Mouse (Mus musculus) heart, embryonic 15.5 days (tissue): ENCODE data around the gene Pex16. TPM values are rescaled to one million over a fixed set of nuclear protein-coding genes. Genes with fewer than 3 reads are reported as not detected.

Experiments
- ATAC-seq: fragments of 200-750 bp; cut with Nextera tagmentation; replicated peaks from 2 replicates; pipeline ENCODE4 v1.8.0; 2017; ENCODE audit warnings: low read depth, moderate TSS enrichment; ENCODE audit not compliant: insufficient number of reproducible peaks, insufficient read depth, low FRiP score
- H3K27ac ChIP-seq: fragments of 300-500 bp; sonication (generic); 2 replicates; pipeline ENCODE4 v1.5.1; 2015; ENCODE audit warnings: mild to moderate bottlenecking, inconsistent platforms
- H3K27me3 ChIP-seq: fragments of 300-500 bp; sonication (generic); 2 replicates; pipeline ENCODE4 v1.6.1; 2015; ENCODE audit warnings: inconsistent platforms
- H3K36me3 ChIP-seq: fragments of 300-500 bp; sonication (generic); 2 replicates; pipeline ENCODE4 v1.6.1; 2015; ENCODE audit warnings: mild to moderate bottlenecking, inconsistent platforms
- H3K4me1 ChIP-seq: fragments of 300-500 bp; sonication (generic); replicated peaks from 2 replicates; pipeline ENCODE4 v1.6.1; 2015; ENCODE audit warnings: inconsistent platforms
- H3K4me2 ChIP-seq: fragments of 300-500 bp; sonication (generic); 2 replicates; pipeline ENCODE4 v1.6.1; 2015; ENCODE audit warnings: inconsistent platforms, mild to moderate bottlenecking, moderate library complexity
- H3K4me3 ChIP-seq: fragments of 300-500 bp; sonication (generic); 2 replicates; pipeline ENCODE4 v1.5.1; 2015; ENCODE audit warnings: mild to moderate bottlenecking, inconsistent platforms
- H3K9ac ChIP-seq: fragments of 300-500 bp; sonication (generic); 2 replicates; pipeline ENCODE4 v1.6.1; 2015; ENCODE audit warnings: mild to moderate bottlenecking, inconsistent platforms
- H3K9me3 ChIP-seq: fragments of 300-500 bp; sonication (generic); replicated peaks from 2 replicates; pipeline ENCODE4 v1.6.1; 2016; ENCODE audit warnings: inconsistent platforms
- WGBS: fragments of 180-500 bp; shearing (Covaris S2); methylation state at CpG from one replicate; pipeline ENCODE4 v1.1.7; 2015; ENCODE audit warnings: mixed read lengths; 5-methylcytosine and 5-hydroxymethylcytosine counted together
- polyA plus RNA-seq: library from polyadenylated mRNA; unstranded; fragments of >200 nt; fragmentation: Nextera tagmentation; extraction: Ambion mirVana; gene quantifications from 2 replicates; pipeline ENCODE4 v1.2.1, GENCODE M21; 2015

The Pex16 gene
- polyA plus RNA-seq, 1 experiment from 2014 or later = 14.8 TPM

DNA sequence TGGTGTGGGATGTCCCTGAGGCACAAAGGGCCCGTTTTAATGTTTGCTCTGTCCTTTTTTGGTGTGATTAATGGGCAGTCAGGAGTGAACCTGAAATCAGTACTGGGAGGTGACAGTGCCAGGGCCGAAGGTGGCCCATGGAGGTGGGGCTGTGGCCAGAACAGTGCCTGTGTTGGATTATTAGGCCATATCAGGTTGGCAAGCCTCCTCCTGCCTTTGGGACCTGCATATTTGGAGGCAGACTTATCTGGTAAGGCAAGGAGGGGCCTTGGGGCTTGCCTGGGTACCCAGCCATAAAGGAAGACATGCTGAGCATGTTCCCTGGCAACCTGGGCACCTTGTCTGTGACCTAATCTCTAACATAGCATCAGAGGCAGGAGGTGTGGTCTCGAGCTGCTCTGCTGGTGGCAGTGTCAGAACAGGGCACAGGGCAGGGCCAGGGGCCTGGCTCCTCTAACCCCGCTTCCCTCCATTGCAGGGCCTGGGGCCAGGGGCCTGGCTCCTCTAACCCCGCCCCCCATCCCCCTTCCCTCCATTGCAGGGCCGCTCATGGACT is 6.1 kb downstream of the Pex16 start:
- ATAC-seq = no peak
- Histone ChIP-seq H3K27me3 (no peaks in the 10 kb centered on the region), H3K9me3 (no peaks in the 10 kb centered on the region), H3K4me3 (no peak overlapping the region), H3K36me3 (peaks cover 27% of the 10 kb centered on the region), H3K27ac (no peak overlapping the region), H3K4me1 (peaks cover 10% of the 10 kb centered on the region), H3K9ac (no peak overlapping the region), H3K4me2 (no peak overlapping the region)
- WGBS = 71% methylated on average over 6 of the region's 6 CpGs

- no peak overlapping the region for H3K9ac ChIP-seq
- H3K4me1 ChIP-seq = peaks cover 4% of the 10 kb centered on the region
- no peak overlapping the region for H3K4me3 ChIP-seq
- H3K27ac ChIP-seq = no peak overlapping the region
- peaks cover 27% of the 10 kb centered on the region for H3K36me3 ChIP-seq
- no peaks in the 10 kb centered on the region for H3K27me3 ChIP-seq
- WGBS = 77% methylated on average over 5 of the region's 5 CpGs
- ATAC-seq = no peak
- H3K9me3 ChIP-seq = no peaks in the 10 kb centered on the region
- H3K4me2 ChIP-seq = no peak overlapping the region
Measured at GRCm38 (mm10) chr2:92381161-92381560, 6.7 kb downstream of the Pex16 start.

DNA sequence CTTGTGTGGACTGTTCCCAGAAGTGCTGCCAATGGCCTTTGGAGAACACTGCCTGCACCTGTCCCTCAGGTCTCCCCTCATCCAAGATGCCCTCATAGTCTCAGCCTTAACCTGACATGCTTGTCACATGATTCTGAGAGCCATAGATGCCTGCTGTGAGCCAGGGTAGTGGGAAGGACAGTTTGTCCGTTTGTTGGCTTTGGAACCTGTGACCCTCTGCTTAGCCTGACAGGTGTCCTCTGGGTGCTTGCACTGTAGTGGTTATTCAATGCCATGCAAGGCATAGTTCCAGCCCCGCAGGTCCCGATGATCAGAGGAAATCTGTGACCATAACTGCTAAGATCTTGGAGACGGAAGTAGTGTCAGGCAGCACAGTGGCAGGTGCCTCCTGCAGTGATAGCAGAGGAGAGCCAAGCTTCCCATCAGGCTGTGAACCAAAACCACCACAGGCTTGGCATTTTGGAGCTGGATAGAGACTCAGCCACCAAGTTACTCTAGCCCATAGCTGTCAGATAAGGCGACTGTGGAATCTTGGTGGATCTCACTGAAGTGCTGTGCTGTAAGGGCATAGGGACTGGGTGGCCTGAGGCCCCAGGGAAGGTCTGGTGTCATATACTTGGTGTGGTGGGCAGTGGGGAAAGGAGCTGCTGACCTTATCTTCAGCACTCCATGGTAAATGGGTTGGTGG is 7.6 kb downstream of the Pex16 start, which contains the start of gene 1700029I15Rik:
TSS of gene 1700029I15Rik (plus strand) at position 638 of the 688 bp plus-strand sequence.
- Histone ChIP-seq H3K27me3 (0 out of 2 replicates have a peak, but pooled peaks cover under 1% of the 10 kb centered on the region), H3K9me3 (no peaks in the 10 kb centered on the region), H3K4me1 (no peaks in the 10 kb centered on the region), H3K36me3 (peaks cover 27% of the 10 kb centered on the region), H3K4me3 (no peak within 1 kb of the TSS), H3K9ac (no peak within 1 kb of the TSS), H3K4me2 (no peak within 1 kb of the TSS), H3K27ac (no peak within 1 kb of the TSS)
- WGBS = 79% methylated on average over 5 of the region's 5 CpGs
- ATAC-seq = no peak

GRCm38 (mm10) chr2:92382759-92383158 is 8.3 kb downstream of the Pex16 start:
- Histone ChIP-seq H3K9ac (no peak overlapping the region), H3K4me2 (no peak overlapping the region), H3K27me3 (0 out of 2 replicates have a peak, but pooled peaks cover 7% of the 10 kb centered on the region), H3K27ac (no peak overlapping the region), H3K4me3 (no peak overlapping the region), H3K9me3 (no peaks in the 10 kb centered on the region), H3K4me1 (no peaks in the 10 kb centered on the region), H3K36me3 (peaks cover 26% of the 10 kb centered on the region)
- ATAC-seq = no peak
- WGBS = 82% methylated on average over 4 of the region's 4 CpGs

GRCm38 (mm10) chr2:92384101-92384500 is 9.6 kb downstream of the Pex16 start:
- 74% methylated on average over 4 of the region's 4 CpGs for WGBS

DNA sequence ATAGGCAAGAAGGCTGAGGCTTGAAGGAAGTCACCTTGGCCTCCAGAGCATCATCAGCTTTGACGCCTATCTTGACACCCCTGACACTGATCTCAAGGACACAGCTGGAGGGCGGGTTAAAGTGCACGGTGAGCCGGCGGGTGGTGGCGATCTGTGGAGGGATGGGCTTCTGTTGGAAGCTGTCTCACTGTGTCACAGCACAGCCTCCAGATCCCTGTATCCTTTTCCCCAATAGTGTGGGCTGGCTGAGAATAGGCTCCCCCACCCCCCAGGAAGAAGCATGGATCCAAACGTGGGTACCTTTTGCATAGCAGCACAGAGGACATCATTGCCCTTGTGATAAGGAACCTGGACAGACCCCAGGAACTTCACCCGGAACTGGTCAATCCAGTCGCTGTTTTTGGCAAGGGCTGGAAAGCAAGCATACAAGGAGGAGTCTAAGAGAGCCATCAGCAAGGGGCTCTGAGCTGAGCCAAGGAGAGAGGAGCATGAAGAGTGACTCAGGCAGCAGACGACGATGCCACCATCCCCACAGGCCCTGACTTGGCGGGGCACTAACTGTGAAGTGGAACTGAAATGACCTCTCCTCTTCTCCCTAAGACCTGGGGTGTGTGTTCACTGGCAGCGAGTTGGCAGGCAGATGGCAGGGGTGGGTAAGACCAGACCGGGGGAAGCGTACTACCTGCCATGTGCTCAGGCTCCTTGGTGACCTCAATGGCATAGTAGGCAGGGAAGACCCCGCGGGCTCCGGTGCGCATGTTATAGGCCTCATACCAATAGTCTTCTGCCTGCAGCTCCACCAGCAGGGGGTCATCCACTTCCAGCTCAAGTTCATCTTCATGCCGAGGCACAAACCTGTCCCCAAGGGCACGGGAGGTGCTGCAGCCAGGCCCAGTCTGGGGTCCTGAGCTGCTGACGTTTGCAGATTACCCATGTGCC is 10.9 kb downstream of the Pex16 start:
- Histone ChIP-seq H3K4me2 (no peak overlapping the region), H3K4me3 (no peak overlapping the region), H3K27ac (no peak overlapping the region), H3K9ac (no peak overlapping the region), H3K36me3 (peaks cover 5% of the 10 kb centered on the region; the same call in 1 of the 2 replicates), H3K9me3 (no peaks in the 10 kb centered on the region), H3K4me1 (peaks cover 23% of the 10 kb centered on the region), H3K27me3 (0 out of 2 replicates have a peak, but pooled peaks cover 15% of the 10 kb centered on the region)
- WGBS = 69% methylated on average over 22 of the region's 22 CpGs
- ATAC-seq = no peak

More at GRCm38 (mm10) chr2:92384101-92384500, 9.6 kb downstream of the Pex16 start:
- no peaks in the 10 kb centered on the region for H3K9me3 ChIP-seq
- H3K9ac ChIP-seq = no peak overlapping the region
- ATAC-seq = no peak
- no peak overlapping the region for H3K27ac ChIP-seq
- no peak overlapping the region for H3K4me3 ChIP-seq
- no peak overlapping the region for H3K4me2 ChIP-seq
- peaks cover 17% of the 10 kb centered on the region for H3K36me3 ChIP-seq
- 0 out of 2 replicates have a peak, but pooled peaks cover 14% of the 10 kb centered on the region for H3K27me3 ChIP-seq
- H3K4me1 ChIP-seq = peaks cover 11% of the 10 kb centered on the region

- H3K36me3 ChIP-seq = no peaks in the 10 kb centered on the region
- no peak overlapping the region for H3K4me3 ChIP-seq
- peaks cover 28% of the 10 kb centered on the region for H3K27me3 ChIP-seq
- WGBS = 85% methylated on average over 30 of the region's 30 CpGs
- no peak overlapping the region for H3K9ac ChIP-seq
- H3K4me2 ChIP-seq = no peak overlapping the region
- no peak overlapping the region for H3K27ac ChIP-seq
- ATAC-seq = no peak
- no peaks in the 10 kb centered on the region for H3K9me3 ChIP-seq
- H3K4me1 ChIP-seq = peaks cover 31% of the 10 kb centered on the region
Measured at GRCm38 (mm10) chr2:92386821-92387570, 12.5 kb downstream of the Pex16 start.

- no peak overlapping the region for H3K4me2 ChIP-seq
- H3K4me1 ChIP-seq = peaks cover 37% of the 10 kb centered on the region
- H3K9me3 ChIP-seq = no peaks in the 10 kb centered on the region
- H3K27ac ChIP-seq = no peak overlapping the region
- no peaks in the 10 kb centered on the region for H3K36me3 ChIP-seq
- no peak overlapping the region for H3K9ac ChIP-seq
- no peak overlapping the region for H3K4me3 ChIP-seq
- ATAC-seq = no peak
- H3K27me3 ChIP-seq = peaks cover 34% of the 10 kb centered on the region
- 82% methylated on average over 4 of the region's 4 CpGs for WGBS
Measured at GRCm38 (mm10) chr2:92387646-92388045, 13.2 kb downstream of the Pex16 start.

DNA sequence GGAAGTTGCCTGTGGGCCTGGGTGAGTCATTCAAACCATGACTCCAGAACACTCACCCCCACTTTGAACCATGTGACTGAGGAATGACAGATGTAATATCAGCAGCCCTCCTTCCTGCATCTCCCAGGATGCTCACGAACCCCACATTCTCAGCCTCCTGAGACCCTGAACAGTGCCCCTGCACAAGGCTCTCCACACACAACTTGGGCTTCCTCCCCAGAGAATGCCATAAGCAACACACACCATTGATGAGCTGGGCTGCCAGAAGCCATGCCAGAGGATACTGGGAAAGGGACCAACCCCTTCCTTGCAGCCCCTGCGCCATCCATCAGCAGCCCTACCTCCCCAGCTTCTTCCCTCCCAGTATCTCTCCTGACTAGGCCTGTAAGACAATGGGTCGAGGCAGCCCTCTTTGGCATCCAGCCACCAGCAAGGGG is 13.6 kb downstream of the Pex16 start:
- no peak overlapping the region for H3K27ac ChIP-seq
- ATAC-seq = no peak
- no peaks in the 10 kb centered on the region for H3K9me3 ChIP-seq
- no peak overlapping the region for H3K9ac ChIP-seq
- H3K4me1 ChIP-seq = peaks cover 38% of the 10 kb centered on the region
- WGBS = 49% methylated on average over 3 of the region's 3 CpGs
- peak overlapping the region; percentile 59; the same call in 1 of the 2 replicates for H3K4me3 ChIP-seq
- H3K27me3 ChIP-seq = peaks cover 39% of the 10 kb centered on the region
- peak overlapping the region; percentile 92 for H3K4me2 ChIP-seq
- H3K36me3 ChIP-seq = no peaks in the 10 kb centered on the region

DNA sequence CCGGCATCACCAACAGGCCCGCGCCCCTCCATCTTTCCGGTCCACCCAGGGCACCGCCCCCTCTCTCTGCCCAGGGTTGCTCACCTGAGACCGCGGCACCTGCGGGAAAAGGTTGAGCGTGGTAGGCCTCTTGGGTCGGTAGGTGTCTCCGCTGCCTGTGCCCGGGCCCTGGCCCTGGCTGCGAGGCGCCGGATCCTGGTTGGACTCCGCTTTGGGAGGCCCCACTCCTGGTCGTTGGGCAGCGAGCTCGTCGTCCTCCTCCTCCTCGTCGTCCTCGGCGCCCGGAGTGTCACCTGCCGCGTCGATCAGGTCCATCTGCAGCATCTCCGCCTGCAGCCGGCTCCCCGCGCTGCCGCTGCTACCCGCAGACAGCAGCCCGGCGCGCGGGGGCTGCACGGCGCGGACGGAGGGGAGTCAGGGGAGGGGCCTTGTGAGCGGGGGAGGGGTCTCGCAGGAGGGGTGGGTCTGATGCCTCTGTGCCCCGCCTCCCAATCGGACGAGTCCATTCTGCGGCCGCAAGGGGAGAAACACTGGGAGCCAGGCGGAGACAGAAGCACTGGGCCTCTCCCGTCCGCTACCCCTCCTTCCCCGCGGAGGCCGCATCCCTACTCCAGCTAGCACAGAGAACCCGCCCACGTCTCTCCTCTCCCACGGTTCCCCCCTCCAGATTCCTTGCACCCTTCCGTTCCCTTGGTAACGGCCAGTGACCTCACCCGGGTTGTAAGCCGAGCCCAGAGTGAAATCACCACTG is 14.6 kb downstream of the Pex16 start:
- Histone ChIP-seq H3K36me3 (no peaks in the 10 kb centered on the region), H3K4me2 (peak overlapping the region; percentile 92), H3K9me3 (no peaks in the 10 kb centered on the region), H3K27me3 (peaks cover 48% of the 10 kb centered on the region), H3K9ac (peak overlapping the region; percentile 53), H3K4me3 (peak overlapping the region; percentile 59), H3K4me1 (peaks cover 38% of the 10 kb centered on the region), H3K27ac (0 out of 2 replicates have a peak overlapping the region, but pooled peaks have one; percentile 26)
- 2% methylated on average over 57 of the region's 62 CpGs for WGBS
- ATAC-seq = peak; percentile 77
